Mouse (Mus musculus) midbrain, embryonic 15.5 days (tissue): ENCODE measurements around the gene Cep170. TPM values are rescaled to one million over a fixed set of nuclear protein-coding genes. Genes with fewer than 3 reads are reported as not detected.

Experiments
- ATAC-seq: fragments of 200-750 bp; cut with Nextera tagmentation; replicated peaks from 2 replicates; pipeline ENCODE4 v1.8.0; 2017; ENCODE audit warnings: moderate TSS enrichment
- H3K27ac ChIP-seq: fragments of 300-500 bp; sonication (generic); 2 replicates; pipeline ENCODE4 v1.5.1; 2015; ENCODE audit warnings: mild to moderate bottlenecking, inconsistent platforms
- H3K27me3 ChIP-seq: fragments of 300-500 bp; sonication (generic); replicated peaks from 2 replicates; pipeline ENCODE4 v1.6.1; 2015; ENCODE audit warnings: inconsistent platforms
- H3K36me3 ChIP-seq: fragments of 300-500 bp; sonication (generic); replicated peaks from 2 replicates; pipeline ENCODE4 v1.6.1; 2015; ENCODE audit warnings: inconsistent platforms
- H3K4me1 ChIP-seq: fragments of 300-500 bp; sonication (generic); 2 replicates; pipeline ENCODE4 v1.6.1; 2015; ENCODE audit warnings: inconsistent platforms
- H3K4me2 ChIP-seq: fragments of 300-500 bp; sonication (generic); 2 replicates; pipeline ENCODE4 v1.6.1; 2015; ENCODE audit warnings: inconsistent platforms, mild to moderate bottlenecking, moderate library complexity
- H3K4me3 ChIP-seq: fragments of 300-500 bp; sonication (generic); 2 replicates; pipeline ENCODE4 v1.5.1; 2015; ENCODE audit warnings: mild to moderate bottlenecking, inconsistent platforms
- H3K9ac ChIP-seq: fragments of 300-500 bp; sonication (generic); 2 replicates; pipeline ENCODE4 v1.6.1; 2015; ENCODE audit warnings: mild to moderate bottlenecking, inconsistent platforms
- H3K9me3 ChIP-seq: fragments of 300-500 bp; sonication (generic); 2 replicates; pipeline ENCODE4 v1.6.1; 2016; ENCODE audit warnings: inconsistent platforms
- WGBS: fragments of 180-500 bp; shearing (Covaris S2); methylation state at CpG from one replicate; pipeline ENCODE4 v1.1.7; 2015; ENCODE audit warnings: mixed read lengths; 5-methylcytosine and 5-hydroxymethylcytosine counted together
- polyA plus RNA-seq: library from polyadenylated mRNA; unstranded; fragments of >200 nt; fragmentation: Nextera tagmentation; extraction: Ambion mirVana; gene quantifications from 2 replicates; pipeline ENCODE4 v1.2.1, GENCODE M21; 2015

Gene Cep170
- polyA plus RNA-seq, 1 experiment from 2014 or later = 138 TPM

GRCm38 (mm10) chr1:176834880-176835279 is 21.0 kb upstream of the Cep170 start:
- Histone ChIP-seq H3K9ac (no peak overlapping the region), H3K4me3 (no peak overlapping the region), H3K9me3 (no peaks in the 10 kb centered on the region), H3K4me2 (no peak overlapping the region), H3K36me3 (0 out of 2 replicates have a peak, but pooled peaks cover 2% of the 10 kb centered on the region), H3K4me1 (peaks cover 7% of the 10 kb centered on the region), H3K27ac (no peak overlapping the region), H3K27me3 (0 out of 2 replicates have a peak, but pooled peaks cover 6% of the 10 kb centered on the region)
- peak; percentile 27; the same call in 1 of the 2 replicates for ATAC-seq
- WGBS = 50% methylated on average over 6 of the region's 6 CpGs

- no peak overlapping the region for H3K4me2 ChIP-seq
- no peaks in the 10 kb centered on the region for H3K9me3 ChIP-seq
- H3K27me3 ChIP-seq = 0 out of 2 replicates have a peak, but pooled peaks cover 6% of the 10 kb centered on the region
- no peak overlapping the region for H3K4me3 ChIP-seq
- H3K36me3 ChIP-seq = 0 out of 2 replicates have a peak, but pooled peaks cover 2% of the 10 kb centered on the region
- H3K27ac ChIP-seq = no peak overlapping the region
- WGBS = 87% methylated on average over 3 of the region's 3 CpGs
- peaks cover 7% of the 10 kb centered on the region for H3K4me1 ChIP-seq
- ATAC-seq = no peak
- H3K9ac ChIP-seq = no peak overlapping the region
Measured at GRCm38 (mm10) chr1:176833948-176834347, 20.1 kb upstream of the Cep170 start.

- Histone ChIP-seq H3K27ac (no peak overlapping the region), H3K4me1 (peaks cover 7% of the 10 kb centered on the region), H3K4me2 (no peak overlapping the region), H3K36me3 (0 out of 2 replicates have a peak, but pooled peaks cover 2% of the 10 kb centered on the region), H3K9ac (no peak overlapping the region), H3K9me3 (no peaks in the 10 kb centered on the region), H3K27me3 (0 out of 2 replicates have a peak, but pooled peaks cover 6% of the 10 kb centered on the region), H3K4me3 (no peak overlapping the region)
- ATAC-seq = no peak
Measured at GRCm38 (mm10) chr1:176833257-176833656, 19.4 kb upstream of the Cep170 start.

DNA sequence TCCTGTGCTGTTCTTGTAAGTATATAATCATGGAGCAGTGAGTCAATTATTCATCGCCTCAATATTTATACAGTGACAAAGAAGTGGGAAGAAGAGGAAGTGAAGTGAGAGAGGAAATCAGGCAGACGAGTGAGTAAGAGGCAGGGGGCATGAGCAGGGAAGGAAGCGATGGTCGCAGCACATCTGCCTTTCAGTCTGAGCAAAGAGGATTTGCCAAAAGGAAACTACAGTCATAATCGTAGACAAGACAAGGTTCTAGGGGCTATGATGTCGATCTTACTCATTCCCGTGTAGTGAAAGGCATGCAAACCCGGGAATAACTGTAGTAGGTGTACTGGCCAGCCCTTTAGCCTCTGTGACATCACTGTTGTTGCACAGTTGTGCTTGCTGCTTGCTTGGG is 18.7 kb upstream of the Cep170 start:
- 82% methylated on average over 8 of the region's 8 CpGs for WGBS
- Histone ChIP-seq H3K4me3 (no peak overlapping the region), H3K9me3 (no peaks in the 10 kb centered on the region), H3K4me1 (peaks cover 7% of the 10 kb centered on the region), H3K27ac (no peak overlapping the region), H3K9ac (no peak overlapping the region), H3K36me3 (0 out of 2 replicates have a peak, but pooled peaks cover 2% of the 10 kb centered on the region), H3K4me2 (no peak overlapping the region), H3K27me3 (0 out of 2 replicates have a peak, but pooled peaks cover 6% of the 10 kb centered on the region)
- ATAC-seq = no peak

DNA sequence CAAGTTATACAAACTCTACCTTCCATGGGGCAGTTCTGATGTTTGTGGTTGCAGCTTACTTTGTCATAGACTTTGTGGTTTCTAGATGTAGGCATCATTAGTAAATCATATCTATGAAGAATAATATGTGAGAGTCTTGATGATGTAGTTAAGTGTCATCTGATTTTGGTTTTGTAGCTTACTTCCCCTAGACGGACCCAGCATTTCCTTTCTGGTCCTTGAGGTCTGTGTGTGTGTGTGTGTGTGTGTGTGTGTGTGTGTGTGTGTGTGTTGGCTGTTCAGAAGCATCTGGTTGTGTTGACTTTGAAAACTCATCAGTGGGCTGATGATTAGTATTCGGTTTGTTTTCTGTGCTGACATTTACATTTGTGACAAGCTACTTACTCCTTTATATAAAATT is 18.2 kb upstream of the Cep170 start:
- WGBS = 87% methylated on average over 2 of the region's 2 CpGs
- Histone ChIP-seq H3K27me3 (0 out of 2 replicates have a peak, but pooled peaks cover 6% of the 10 kb centered on the region), H3K9ac (no peak overlapping the region), H3K36me3 (0 out of 2 replicates have a peak, but pooled peaks cover 2% of the 10 kb centered on the region), H3K27ac (no peak overlapping the region), H3K4me1 (peaks cover 7% of the 10 kb centered on the region), H3K4me2 (no peak overlapping the region), H3K9me3 (no peaks in the 10 kb centered on the region), H3K4me3 (no peak overlapping the region)
- no peak for ATAC-seq

DNA sequence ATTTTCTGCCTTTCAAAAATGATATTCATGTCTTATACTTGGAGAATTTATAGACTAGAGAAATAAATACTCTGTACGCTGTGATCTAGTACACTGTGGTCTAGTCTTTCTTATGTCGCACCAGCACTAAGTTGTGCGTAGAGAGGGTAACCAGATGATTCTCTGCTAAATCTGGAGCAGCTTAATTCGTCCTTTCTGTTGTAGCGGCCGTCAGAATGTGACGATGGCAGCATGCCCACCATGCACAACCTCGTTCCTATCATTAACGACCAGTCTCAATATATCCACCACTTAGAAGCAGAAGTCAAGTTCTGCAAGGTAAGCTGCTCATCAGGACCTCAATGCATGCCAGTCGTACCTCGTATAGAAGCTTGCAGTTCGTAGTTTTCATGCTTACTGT is 14.8 kb upstream of the Cep170 start:
- Histone ChIP-seq H3K36me3 (0 out of 2 replicates have a peak, but pooled peaks cover 2% of the 10 kb centered on the region), H3K4me3 (no peak overlapping the region), H3K27me3 (no peaks in the 10 kb centered on the region), H3K9me3 (no peaks in the 10 kb centered on the region), H3K9ac (no peak overlapping the region), H3K27ac (no peak overlapping the region), H3K4me1 (no peaks in the 10 kb centered on the region), H3K4me2 (no peak overlapping the region)
- ATAC-seq = no peak
- 92% methylated on average over 12 of the region's 12 CpGs for WGBS

- H3K4me1 ChIP-seq = no peaks in the 10 kb centered on the region
Measured at GRCm38 (mm10) chr1:176827945-176828485, 14.1 kb upstream of the Cep170 start.

DNA sequence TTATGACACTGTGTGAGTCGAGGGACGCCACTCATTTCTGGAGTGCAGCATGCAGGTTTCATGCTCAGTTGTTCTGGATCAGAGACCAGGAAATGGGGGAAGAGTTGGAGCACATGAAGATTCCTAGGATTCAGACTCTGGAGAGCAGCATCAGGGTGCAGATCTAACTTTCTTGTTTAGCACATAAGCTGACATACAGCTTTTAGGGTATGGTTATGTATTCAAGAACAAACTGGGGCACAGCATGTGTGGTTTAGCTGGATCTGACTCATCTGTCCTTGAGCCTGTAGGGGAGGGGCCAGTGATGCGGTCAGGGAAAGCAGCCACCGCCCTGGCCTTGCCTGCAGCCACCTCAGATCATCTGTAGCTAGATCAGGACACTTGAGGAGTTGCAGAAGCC is 13.5 kb upstream of the Cep170 start:
- 77% methylated on average over 4 of the region's 4 CpGs for WGBS
- Histone ChIP-seq H3K9ac (no peak overlapping the region), H3K27me3 (no peaks in the 10 kb centered on the region), H3K4me2 (no peak overlapping the region), H3K4me3 (no peak overlapping the region), H3K27ac (no peak overlapping the region), H3K4me1 (no peaks in the 10 kb centered on the region), H3K36me3 (0 out of 2 replicates have a peak, but pooled peaks cover 2% of the 10 kb centered on the region), H3K9me3 (no peaks in the 10 kb centered on the region)
- ATAC-seq = no peak

More at GRCm38 (mm10) chr1:176827945-176828485, 14.1 kb upstream of the Cep170 start:
- Histone ChIP-seq H3K36me3 (0 out of 2 replicates have a peak, but pooled peaks cover 2% of the 10 kb centered on the region), H3K27me3 (no peaks in the 10 kb centered on the region), H3K9me3 (no peaks in the 10 kb centered on the region), H3K4me3 (no peak overlapping the region), H3K9ac (no peak overlapping the region), H3K4me2 (no peak overlapping the region), H3K27ac (no peak overlapping the region)
- WGBS = 69% methylated on average over 5 of the region's 5 CpGs
- no peak for ATAC-seq

DNA sequence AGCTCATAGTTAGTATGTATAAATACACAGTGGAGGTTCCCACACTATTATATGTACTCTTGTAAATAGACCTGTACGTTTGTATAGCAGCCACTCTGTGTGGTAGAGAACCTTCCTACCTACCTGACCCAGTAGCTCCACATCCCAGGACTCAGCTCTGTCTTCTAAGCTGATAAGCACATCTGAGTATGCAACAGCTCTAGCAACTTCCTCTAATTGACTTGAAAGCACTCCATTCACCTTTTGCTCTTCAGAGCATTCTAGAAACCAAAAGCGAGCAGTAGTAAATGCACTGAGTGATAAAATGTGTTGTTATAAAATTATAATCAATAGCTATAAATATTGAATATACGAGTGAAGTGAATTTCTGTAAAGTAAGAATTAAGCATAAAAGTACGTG is 13.1 kb upstream of the Cep170 start:
- 85% methylated on average over 4 of the region's 4 CpGs for WGBS
- no peak overlapping the region for H3K4me2 ChIP-seq
- H3K36me3 ChIP-seq = 0 out of 2 replicates have a peak, but pooled peaks cover 2% of the 10 kb centered on the region
- H3K9ac ChIP-seq = no peak overlapping the region
- no peaks in the 10 kb centered on the region for H3K9me3 ChIP-seq
- H3K27ac ChIP-seq = no peak overlapping the region
- H3K27me3 ChIP-seq = no peaks in the 10 kb centered on the region
- peaks cover 1% of the 10 kb centered on the region; the same call in 1 of the 2 replicates for H3K4me1 ChIP-seq
- H3K4me3 ChIP-seq = no peak overlapping the region
- no peak for ATAC-seq

- peaks cover 6% of the 10 kb centered on the region; the same call in 1 of the 2 replicates for H3K4me1 ChIP-seq
- ATAC-seq = no peak
- no peak overlapping the region for H3K4me2 ChIP-seq
- no peak overlapping the region for H3K9ac ChIP-seq
- H3K36me3 ChIP-seq = no peaks in the 10 kb centered on the region
- no peaks in the 10 kb centered on the region for H3K27me3 ChIP-seq
- H3K9me3 ChIP-seq = no peaks in the 10 kb centered on the region
- no peak overlapping the region for H3K4me3 ChIP-seq
- 86% methylated on average over 11 of the region's 11 CpGs for WGBS
- H3K27ac ChIP-seq = no peak overlapping the region
Measured at GRCm38 (mm10) chr1:176826186-176826585, 12.3 kb upstream of the Cep170 start.

DNA sequence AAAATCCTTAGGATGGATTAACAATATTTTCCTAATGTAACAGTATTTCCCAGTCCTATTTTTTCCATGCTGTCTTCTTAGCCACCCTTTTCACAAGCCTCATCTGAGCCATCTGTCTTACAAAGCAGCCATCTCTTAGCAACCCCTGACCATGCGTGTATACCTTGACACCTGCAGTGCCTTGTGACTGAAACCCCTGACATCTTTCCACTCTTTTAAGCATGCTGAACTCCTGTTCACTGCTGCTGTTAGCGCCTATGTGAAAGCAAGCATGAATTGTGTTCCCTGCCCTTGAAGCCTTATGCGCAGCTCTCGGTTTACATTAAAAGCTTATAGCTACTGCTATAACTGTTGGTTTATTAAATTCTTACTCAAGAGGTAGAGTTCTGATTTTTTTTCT is 11.2 kb upstream of the Cep170 start:
- no peak for ATAC-seq
- no peaks in the 10 kb centered on the region for H3K27me3 ChIP-seq
- H3K36me3 ChIP-seq = no peaks in the 10 kb centered on the region
- no peak overlapping the region for H3K4me3 ChIP-seq
- no peak overlapping the region for H3K9ac ChIP-seq
- 77% methylated on average over 4 of the region's 4 CpGs for whole genome bisulfite sequencing
- H3K9me3 ChIP-seq = no peaks in the 10 kb centered on the region
- H3K4me2 ChIP-seq = no peak overlapping the region
- H3K27ac ChIP-seq = no peak overlapping the region
- peaks cover 6% of the 10 kb centered on the region; the same call in 1 of the 2 replicates for H3K4me1 ChIP-seq

DNA sequence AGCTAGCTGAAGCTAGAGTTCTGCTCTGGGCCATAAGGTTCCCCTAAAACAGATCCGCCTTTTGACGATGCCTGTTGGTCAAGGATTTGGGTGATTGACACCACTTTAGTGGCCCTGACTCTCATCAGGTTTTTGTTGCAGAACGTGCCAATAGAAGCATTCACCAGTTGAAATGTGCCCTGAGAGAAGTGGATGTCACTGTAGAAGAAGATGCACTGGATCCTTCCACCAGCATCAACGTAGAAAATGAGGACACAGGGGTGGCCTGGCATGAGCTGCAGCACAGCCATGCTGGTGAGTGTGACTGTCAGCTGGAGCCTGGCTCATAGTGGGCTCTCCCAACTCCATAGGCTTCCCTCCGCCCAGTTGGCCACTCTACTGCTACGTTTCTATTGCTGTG is 10.7 kb upstream of the Cep170 start:
- Histone ChIP-seq H3K4me1 (peaks cover 6% of the 10 kb centered on the region; the same call in 1 of the 2 replicates), H3K36me3 (no peaks in the 10 kb centered on the region), H3K27me3 (no peaks in the 10 kb centered on the region), H3K9ac (no peak overlapping the region), H3K4me2 (no peak overlapping the region), H3K9me3 (no peaks in the 10 kb centered on the region), H3K27ac (no peak overlapping the region), H3K4me3 (no peak overlapping the region)
- WGBS = 74% methylated on average over 6 of the region's 6 CpGs
- ATAC-seq = no peak

- no peak overlapping the region for H3K4me3 ChIP-seq
- H3K36me3 ChIP-seq = no peaks in the 10 kb centered on the region
- ATAC-seq = no peak
- no peak overlapping the region for H3K4me2 ChIP-seq
- no peak overlapping the region for H3K27ac ChIP-seq
- H3K27me3 ChIP-seq = no peaks in the 10 kb centered on the region
- H3K9ac ChIP-seq = no peak overlapping the region
- WGBS = 90% methylated on average over 8 of the region's 8 CpGs
- H3K4me1 ChIP-seq = peaks cover 6% of the 10 kb centered on the region; the same call in 1 of the 2 replicates
- no peaks in the 10 kb centered on the region for H3K9me3 ChIP-seq
Measured at GRCm38 (mm10) chr1:176823889-176824288, 10.0 kb upstream of the Cep170 start.
